ENCODE assay signal across 15 mouse cellular contexts in the genomic region with DNA sequence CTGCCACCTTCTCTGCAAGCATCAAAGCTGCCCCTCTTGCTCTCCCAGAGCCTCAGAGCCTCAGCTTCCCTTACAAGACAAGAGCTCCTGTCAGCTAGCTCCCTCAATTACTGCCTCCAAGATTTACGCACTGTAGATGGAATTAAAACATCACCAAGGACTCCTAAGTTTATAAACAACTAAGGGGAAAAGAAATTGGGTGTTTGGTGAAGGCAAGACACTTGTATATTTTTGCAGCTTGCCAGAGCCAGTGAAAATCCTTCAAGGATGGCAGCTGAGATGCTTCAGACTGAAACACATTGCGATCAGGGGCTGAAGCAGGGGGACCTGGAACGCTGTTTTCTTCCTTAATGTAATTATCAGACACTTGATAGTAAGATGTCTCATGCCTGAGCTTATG.
"Had no signal": no experiment of that assay in that cellular context is flagged by ENCODE, and none has a peak within 500 bp of the region (broad histone marks: within the 10 kb centered on the region; RNA-seq: fewer than 3 reads in every experiment).

No protein-coding gene starts in this region.

- H3K36me3 ChIP-seq: liver, embryonic 13.5 days; liver, embryonic 15.5 days; midbrain, embryonic 13.5 days; midbrain, embryonic 15.5 days; neural tube, embryonic 12.5 days; stomach, embryonic 15.5 days had no signal

- H3K4me3 ChIP-seq: liver, embryonic 13.5 days; liver, embryonic 15.5 days; megakaryocyte, embryonic 14.5 days; midbrain, embryonic 13.5 days; midbrain, embryonic 15.5 days; neural tube, embryonic 12.5 days; stomach, embryonic 15.5 days had no signal

- DNase-seq: liver, embryonic 13.5 days; liver, postnatal 0 days; right cerebral cortex, postnatal 14 days; thymus, adult 2 months; thymus, postnatal 25 days; thymus, postnatal 4 days had no signal

- H3K27ac ChIP-seq: liver, embryonic 13.5 days; liver, embryonic 15.5 days; macrophage; midbrain, embryonic 13.5 days; midbrain, embryonic 15.5 days; neural tube, embryonic 12.5 days; stomach, embryonic 15.5 days; stomach, postnatal 0 days had no signal

- H3K27me3 ChIP-seq: liver, embryonic 13.5 days; liver, embryonic 15.5 days; midbrain, embryonic 13.5 days; midbrain, embryonic 15.5 days; neural tube, embryonic 12.5 days; stomach, embryonic 15.5 days had no signal

- H3K9me3 ChIP-seq: liver, embryonic 13.5 days; liver, embryonic 15.5 days; megakaryocyte, embryonic 14.5 days; midbrain, embryonic 13.5 days; midbrain, embryonic 15.5 days; neural tube, embryonic 12.5 days; stomach, embryonic 15.5 days had no signal

- H3K9ac ChIP-seq: liver, embryonic 13.5 days; liver, embryonic 15.5 days; liver, postnatal 0 days; midbrain, embryonic 13.5 days; midbrain, embryonic 15.5 days; neural tube, embryonic 12.5 days; stomach, embryonic 15.5 days had no signal

- H3K4me2 ChIP-seq: liver, embryonic 13.5 days; liver, embryonic 15.5 days; midbrain, embryonic 11.5 days; midbrain, embryonic 13.5 days; midbrain, embryonic 15.5 days; neural tube, embryonic 12.5 days; stomach, embryonic 15.5 days had no signal

- H3K4me1 ChIP-seq: liver, embryonic 13.5 days; liver, embryonic 15.5 days; megakaryocyte, embryonic 14.5 days; midbrain, embryonic 13.5 days; midbrain, embryonic 15.5 days; neural tube, embryonic 12.5 days had no signal

- ATAC-seq: liver, postnatal 0 days; midbrain, embryonic 13.5 days; midbrain, embryonic 15.5 days had no signal
